Mouse (Mus musculus) adipose tissue, adult 10 weeks (tissue): Measurements from ENCODE around the gene Cpeb2. TPM values are rescaled to one million over a fixed set of nuclear protein-coding genes. Genes with fewer than 3 reads are reported as not detected.

Experiments
- polyA plus RNA-seq: library from polyadenylated mRNA; stranded (reverse); fragments of 350-450 nt; fragmentation: Illumina TruSeq; extraction: RNeasy Lipid Tissue Mini Kit (QIAGEN cat#74804); gene quantifications from one replicate; pipeline ENCODE4 v1.2.3, GENCODE M21; 2014; ENCODE audit warnings: low read depth, low replicate concordance

The Cpeb2 gene
- 21.7 TPM for polyA plus RNA-seq

DNA sequence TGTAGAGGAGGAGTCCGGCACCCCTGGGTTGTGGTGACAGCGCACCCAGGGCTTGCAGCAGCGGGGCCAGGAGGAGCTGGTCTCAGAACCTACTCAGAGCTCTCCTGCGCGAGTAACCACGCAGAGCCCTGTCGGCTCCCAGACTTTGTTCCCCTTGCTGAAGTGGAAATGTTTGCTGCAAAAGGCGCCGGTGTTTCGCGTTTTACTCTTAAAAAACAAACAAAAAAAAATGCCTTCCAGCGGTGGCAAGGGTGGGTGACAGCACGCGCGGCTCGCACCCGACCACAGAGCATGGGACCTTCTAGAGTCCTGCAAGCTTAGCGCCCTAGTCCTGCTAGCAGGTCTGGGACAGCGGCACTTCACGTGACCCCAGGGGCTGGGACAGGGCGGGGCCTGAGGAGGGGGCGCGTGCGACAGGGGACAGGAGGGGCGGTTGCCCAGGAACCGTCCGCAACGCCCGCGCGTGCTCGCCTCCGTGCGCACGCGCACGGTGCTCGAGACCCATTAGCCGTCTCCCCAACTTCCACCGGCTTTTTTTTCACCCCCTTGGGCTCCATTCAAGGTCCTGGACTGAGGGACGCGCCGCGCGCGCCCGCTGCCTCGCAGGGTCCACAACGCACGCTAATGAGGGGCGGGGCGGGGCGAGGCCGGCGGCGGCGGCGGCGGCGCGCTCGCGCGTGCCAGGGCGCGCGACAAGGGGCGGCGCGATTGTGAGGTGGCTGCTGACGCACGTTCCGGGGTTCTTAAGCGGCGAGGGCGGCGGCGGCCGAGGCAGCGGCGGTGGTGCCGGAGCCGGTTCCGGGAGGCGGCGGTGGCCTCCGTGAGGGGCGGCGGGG lies at the start of gene Cpeb2:
TSS of gene Cpeb2 (plus strand) at position 691 of the 836 bp plus-strand sequence.

